Mouse (Mus musculus): ENCODE measurements around the gene Pilrb2. TPM values are rescaled to one million over a fixed set of nuclear protein-coding genes. Genes with fewer than 3 reads are reported as not detected.
"Not testable (repeated sequence)": the region's sequence is repeated elsewhere in the genome, so short reads cannot be mapped to it uniquely, and the experiment has no call there.

The Pilrb2 gene
- polyA plus RNA-seq, 1 experiment from 2014 or later = not detected

DNA sequence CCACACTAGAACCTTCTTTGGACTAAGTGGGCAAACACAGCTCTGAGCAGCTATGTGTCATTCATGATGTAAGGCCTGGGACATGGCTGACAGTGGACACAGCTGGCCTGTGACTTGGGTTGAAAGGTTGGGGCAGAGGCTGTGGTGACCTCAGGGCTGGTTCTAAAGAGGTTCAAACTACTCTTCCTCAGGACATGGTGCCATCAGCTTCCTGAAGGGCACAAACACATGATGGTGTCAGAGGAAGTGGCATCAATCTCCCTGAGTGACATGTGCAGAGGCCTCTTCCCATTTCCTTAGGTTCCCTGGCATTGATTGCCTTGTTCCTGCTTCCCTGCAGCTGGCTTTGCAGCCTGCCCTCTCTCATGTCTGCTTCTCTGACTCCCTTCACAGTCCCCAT is 34.5 kb downstream of the Pilrb2 start:
- ATAC-seq (ENCODE audit: low FRiP score); H3K9me3 ChIP-seq (ENCODE audit: control insufficient read depth, low read length); H3K27ac ChIP-seq: not testable (repeated sequence)

GRCm38 (mm10) chr5:137836611-137837010 is 35.0 kb downstream of the Pilrb2 start:
- DNase-seq (ENCODE audit: low spot score) = no peak

More for the DNA sequence above, 34.5 kb downstream of the Pilrb2 start:
- H3K36me3 ChIP-seq (replicated peaks; ENCODE audit: control insufficient read depth, insufficient read depth); H3K4me1 ChIP-seq (replicated peaks; ENCODE audit: control insufficient read depth, insufficient read depth, low read length); H3K4me3 ChIP-seq (replicated peaks; ENCODE audit: low read length); DNase-seq (ENCODE audit: low spot score); H3K9ac ChIP-seq; H3K4me2 ChIP-seq (replicated peaks); H3K27me3 ChIP-seq (ENCODE audit: control insufficient read depth, insufficient read depth, low read length): not testable (repeated sequence)

GRCm38 (mm10) chr5:137835966-137836520 is 35.6 kb downstream of the Pilrb2 start, which contains the start of gene Pilra:
TSS of gene Pilra (minus strand) at chr5:137836281.
- H3K4me2 ChIP-seq (replicated peaks); DNase-seq (ENCODE audit: low spot score); H3K27ac ChIP-seq; ATAC-seq (ENCODE audit: low FRiP score); H3K4me1 ChIP-seq (replicated peaks; ENCODE audit: control insufficient read depth, insufficient read depth, low read length); H3K4me3 ChIP-seq (replicated peaks; ENCODE audit: low read length); H3K9ac ChIP-seq; H3K9me3 ChIP-seq (ENCODE audit: control insufficient read depth, low read length); H3K36me3 ChIP-seq (replicated peaks; ENCODE audit: control insufficient read depth, insufficient read depth); H3K27me3 ChIP-seq (ENCODE audit: control insufficient read depth, insufficient read depth, low read length): not testable (repeated sequence)
- 83% methylated on average over 2 of the region's 2 CpGs for WGBS

More at GRCm38 (mm10) chr5:137836611-137837010, 35.0 kb downstream of the Pilrb2 start:
- Histone ChIP-seq H3K4me1 (replicated peaks; ENCODE audit: control insufficient read depth, insufficient read depth, low read length) (no peaks in the 10 kb centered on the region), H3K27me3 (ENCODE audit: control insufficient read depth, insufficient read depth, low read length) (no peaks in the 10 kb centered on the region), H3K9ac (no peak overlapping the region), H3K4me3 (replicated peaks; ENCODE audit: low read length) (no peak overlapping the region), H3K4me2 (replicated peaks) (no peak overlapping the region), H3K36me3 (replicated peaks; ENCODE audit: control insufficient read depth, insufficient read depth) (no peaks in the 10 kb centered on the region), H3K9me3 (ENCODE audit: control insufficient read depth, low read length) (no peaks in the 10 kb centered on the region), H3K27ac (no peak overlapping the region)
- no peak for ATAC-seq (ENCODE audit: low FRiP score)

- ATAC-seq (ENCODE audit: low FRiP score) (no peak), DNase-seq (ENCODE audit: low spot score) (no peak)
- Histone ChIP-seq H3K36me3 (replicated peaks; ENCODE audit: control insufficient read depth, insufficient read depth) (no peaks in the 10 kb centered on the region), H3K4me3 (replicated peaks; ENCODE audit: low read length) (no peak overlapping the region), H3K27me3 (ENCODE audit: control insufficient read depth, insufficient read depth, low read length) (no peaks in the 10 kb centered on the region), H3K4me2 (replicated peaks) (no peak overlapping the region), H3K9ac (no peak overlapping the region), H3K9me3 (ENCODE audit: control insufficient read depth, low read length) (no peaks in the 10 kb centered on the region), H3K4me1 (replicated peaks; ENCODE audit: control insufficient read depth, insufficient read depth, low read length) (no peaks in the 10 kb centered on the region), H3K27ac (no peak overlapping the region)
- 69% methylated on average over 4 of the region's 4 CpGs for WGBS
Measured at GRCm38 (mm10) chr5:137833500-137833899, 38.1 kb downstream of the Pilrb2 start.

- no peak overlapping the region for H3K4me2 ChIP-seq (replicated peaks)
- H3K36me3 ChIP-seq (replicated peaks; ENCODE audit: control insufficient read depth, insufficient read depth) = no peaks in the 10 kb centered on the region
- H3K27me3 ChIP-seq (ENCODE audit: control insufficient read depth, insufficient read depth, low read length) = no peaks in the 10 kb centered on the region
- ATAC-seq (ENCODE audit: low FRiP score) = no peak
- no peak overlapping the region for H3K4me3 ChIP-seq (replicated peaks; ENCODE audit: low read length)
- DNase-seq (ENCODE audit: low spot score) = no peak
- no peak overlapping the region for H3K9ac ChIP-seq
- H3K4me1 ChIP-seq (replicated peaks; ENCODE audit: control insufficient read depth, insufficient read depth, low read length) = no peaks in the 10 kb centered on the region
- 81% methylated on average over 6 of the region's 6 CpGs for WGBS
- H3K9me3 ChIP-seq (ENCODE audit: control insufficient read depth, low read length) = no peaks in the 10 kb centered on the region
- H3K27ac ChIP-seq = no peak overlapping the region
Measured at GRCm38 (mm10) chr5:137831506-137831905, 40.1 kb downstream of the Pilrb2 start.

- no peaks in the 10 kb centered on the region for H3K9me3 ChIP-seq (ENCODE audit: control insufficient read depth, low read length)
- no peak overlapping the region for H3K9ac ChIP-seq
- 89% methylated on average over 4 of the region's 4 CpGs for WGBS
- no peak overlapping the region for H3K27ac ChIP-seq
- no peaks in the 10 kb centered on the region for H3K4me1 ChIP-seq (replicated peaks; ENCODE audit: control insufficient read depth, insufficient read depth, low read length)
- H3K4me2 ChIP-seq (replicated peaks) = no peak overlapping the region
- H3K36me3 ChIP-seq (replicated peaks; ENCODE audit: control insufficient read depth, insufficient read depth) = no peaks in the 10 kb centered on the region
- no peaks in the 10 kb centered on the region for H3K27me3 ChIP-seq (ENCODE audit: control insufficient read depth, insufficient read depth, low read length)
- DNase-seq (ENCODE audit: low spot score) (no peak), ATAC-seq (ENCODE audit: low FRiP score) (no peak)
- no peak overlapping the region for H3K4me3 ChIP-seq (replicated peaks; ENCODE audit: low read length)
Measured at GRCm38 (mm10) chr5:137831106-137831505, 40.5 kb downstream of the Pilrb2 start.

DNA sequence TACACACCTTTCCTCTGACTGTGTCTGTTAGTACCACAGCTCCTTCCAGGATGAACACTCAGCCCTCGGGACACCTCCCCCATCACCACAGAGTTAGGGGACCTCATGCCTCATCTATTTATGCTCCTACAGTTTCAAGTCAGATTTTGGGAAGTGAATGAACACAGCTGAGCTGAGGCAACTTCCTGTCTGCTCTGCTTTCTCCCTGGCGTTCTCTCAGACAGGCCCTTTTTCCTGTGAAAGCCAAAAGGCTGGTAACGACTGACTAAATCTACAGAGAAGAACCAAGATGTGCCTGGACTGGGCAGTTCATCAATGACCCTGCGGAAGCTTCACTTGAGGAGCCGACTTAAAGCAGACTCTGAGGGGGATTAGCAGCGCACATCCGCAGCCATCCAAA is 41.4 kb downstream of the Pilrb2 start:
- Histone ChIP-seq H3K4me2 (replicated peaks) (no peak overlapping the region), H3K36me3 (replicated peaks; ENCODE audit: control insufficient read depth, insufficient read depth) (no peaks in the 10 kb centered on the region), H3K4me3 (replicated peaks; ENCODE audit: low read length) (no peak overlapping the region), H3K4me1 (replicated peaks; ENCODE audit: control insufficient read depth, insufficient read depth, low read length) (no peaks in the 10 kb centered on the region), H3K9me3 (ENCODE audit: control insufficient read depth, low read length) (no peaks in the 10 kb centered on the region), H3K27ac (no peak overlapping the region), H3K27me3 (ENCODE audit: control insufficient read depth, insufficient read depth, low read length) (no peaks in the 10 kb centered on the region), H3K9ac (no peak overlapping the region)
- 83% methylated on average over 7 of the region's 7 CpGs for WGBS
- DNase-seq (ENCODE audit: low spot score) (no peak), ATAC-seq (ENCODE audit: low FRiP score) (no peak)

GRCm38 (mm10) chr5:137828694-137829093 is 42.9 kb downstream of the Pilrb2 start:
- Histone ChIP-seq H3K27ac (no peak overlapping the region), H3K9me3 (ENCODE audit: control insufficient read depth, low read length) (no peaks in the 10 kb centered on the region), H3K4me2 (replicated peaks) (no peak overlapping the region), H3K36me3 (replicated peaks; ENCODE audit: control insufficient read depth, insufficient read depth) (no peaks in the 10 kb centered on the region), H3K27me3 (ENCODE audit: control insufficient read depth, insufficient read depth, low read length) (no peaks in the 10 kb centered on the region), H3K9ac (no peak overlapping the region), H3K4me1 (replicated peaks; ENCODE audit: control insufficient read depth, insufficient read depth, low read length) (no peaks in the 10 kb centered on the region), H3K4me3 (replicated peaks; ENCODE audit: low read length) (no peak overlapping the region)
- ATAC-seq (ENCODE audit: low FRiP score) (no peak), DNase-seq (ENCODE audit: low spot score) (no peak)
- 87% methylated on average over 6 of the region's 6 CpGs for WGBS

DNA sequence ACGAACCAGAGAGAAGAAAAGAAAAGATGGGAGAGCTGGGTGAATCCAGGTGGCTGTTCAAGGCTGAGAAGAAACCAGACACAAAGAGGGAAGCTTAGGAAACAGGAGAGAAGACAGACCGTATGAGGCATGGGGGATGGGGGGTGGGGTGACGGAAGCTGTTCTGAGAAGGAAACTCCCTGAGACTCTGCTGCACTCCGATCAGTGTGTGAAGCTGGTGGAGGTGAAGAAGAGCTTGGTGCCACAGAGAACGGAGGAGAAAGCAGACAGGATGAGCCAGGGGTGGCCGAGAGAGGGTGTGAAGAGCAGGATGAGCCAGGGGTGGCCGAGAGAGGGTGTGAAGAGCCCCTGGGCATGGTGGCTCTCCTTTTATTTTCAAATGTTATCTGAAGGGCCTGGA is 45.2 kb downstream of the Pilrb2 start:
- H3K36me3 ChIP-seq (replicated peaks; ENCODE audit: control insufficient read depth, insufficient read depth) = no peaks in the 10 kb centered on the region
- no peak overlapping the region for H3K9ac ChIP-seq
- ATAC-seq (ENCODE audit: low FRiP score) (no peak), DNase-seq (ENCODE audit: low spot score) (no peak)
- H3K4me1 ChIP-seq (replicated peaks; ENCODE audit: control insufficient read depth, insufficient read depth, low read length) = no peaks in the 10 kb centered on the region
- WGBS = 76% methylated on average over 7 of the region's 7 CpGs
- no peaks in the 10 kb centered on the region for H3K27me3 ChIP-seq (ENCODE audit: control insufficient read depth, insufficient read depth, low read length)
- H3K4me2 ChIP-seq (replicated peaks) = no peak overlapping the region
- no peaks in the 10 kb centered on the region for H3K9me3 ChIP-seq (ENCODE audit: control insufficient read depth, low read length)
- H3K4me3 ChIP-seq (replicated peaks; ENCODE audit: low read length) = no peak overlapping the region
- no peak overlapping the region for H3K27ac ChIP-seq

GRCm38 (mm10) chr5:137825971-137826370 is 45.6 kb downstream of the Pilrb2 start:
- H3K9ac ChIP-seq = no peak overlapping the region
- no peak overlapping the region for H3K27ac ChIP-seq
- no peak overlapping the region for H3K4me3 ChIP-seq (replicated peaks; ENCODE audit: low read length)
- no peak for DNase-seq (ENCODE audit: low spot score)
- no peaks in the 10 kb centered on the region for H3K9me3 ChIP-seq (ENCODE audit: control insufficient read depth, low read length)
- H3K27me3 ChIP-seq (ENCODE audit: control insufficient read depth, insufficient read depth, low read length) = no peaks in the 10 kb centered on the region
- no peaks in the 10 kb centered on the region for H3K4me1 ChIP-seq (replicated peaks; ENCODE audit: control insufficient read depth, insufficient read depth, low read length)
- 91% methylated on average over 2 of the region's 2 CpGs for WGBS
- no peaks in the 10 kb centered on the region for H3K36me3 ChIP-seq (replicated peaks; ENCODE audit: control insufficient read depth, insufficient read depth)
- H3K4me2 ChIP-seq (replicated peaks) = no peak overlapping the region
- no peak for ATAC-seq (ENCODE audit: low FRiP score)

All from hindbrain, embryonic 14.5 days (tissue).